Mouse (Mus musculus) ES-Bruce4 (cell line): Measurements from ENCODE around the gene Kcnk16. TPM values are rescaled to one million over a fixed set of nuclear protein-coding genes. Genes with fewer than 3 reads are reported as not detected.

Experiments used
- H3K27ac ChIP-seq: 2 replicates; pipeline ENCODE4 v1.5.1; 2012; ENCODE audit warnings: low read length, inconsistent platforms; ENCODE audit not compliant: insufficient read depth
- H3K27me3 ChIP-seq: 2 replicates; pipeline ENCODE4 v1.6.1; 2012; ENCODE audit warnings: mild to moderate bottlenecking, low read length, inconsistent platforms; ENCODE audit not compliant: control insufficient read depth, poor library complexity, insufficient read depth, severe bottlenecking
- H3K36me3 ChIP-seq: 2 replicates; pipeline ENCODE4 v1.6.1; 2012; ENCODE audit warnings: inconsistent platforms, mild to moderate bottlenecking, low read length, moderate library complexity; ENCODE audit not compliant: control insufficient read depth, poor library complexity, insufficient read depth, severe bottlenecking
- H3K4me1 ChIP-seq: one replicate; pipeline ENCODE4 v1.8.1; 2011; ENCODE audit warnings: low read length; ENCODE audit not compliant: control insufficient read depth, insufficient read depth
- H3K4me3 ChIP-seq: 2 replicates; pipeline ENCODE4 v1.5.1; 2011; ENCODE audit warnings: low read depth, mild to moderate bottlenecking, low read length
- H3K9ac ChIP-seq: 2 replicates; pipeline ENCODE4 v1.6.1; 2012; ENCODE audit warnings: low read depth, mild to moderate bottlenecking, inconsistent platforms; ENCODE audit not compliant: poor library complexity, severe bottlenecking
- H3K9me3 ChIP-seq: replicated peaks from 2 replicates; pipeline ENCODE4 v1.6.1; 2012; ENCODE audit warnings: mild to moderate bottlenecking, low read length, inconsistent platforms; ENCODE audit not compliant: control insufficient read depth, poor library complexity, insufficient read depth, severe bottlenecking
- CTCF ChIP-seq: IDR thresholded peaks from one replicate; pipeline ENCODE4 v1.8.1; 2011; ENCODE audit warnings: low read depth, low read length
- EP300 ChIP-seq: IDR thresholded peaks from 2 replicates; pipeline ENCODE4 v1.6.1; 2011; ENCODE audit warnings: low read depth, low read length; ENCODE audit not compliant: insufficient read depth
- POLR2A ChIP-seq: IDR thresholded peaks from one replicate; pipeline ENCODE4 v1.8.1; 2011; ENCODE audit warnings: low read length; ENCODE audit not compliant: insufficient read depth
- polyA plus RNA-seq: library from polyadenylated mRNA; stranded (reverse); fragments of >200 nt; gene quantifications from 2 replicates; pipeline ENCODE4 v1.2.4, GENCODE M21; 2011; ENCODE audit warnings: low read depth; ENCODE audit not compliant: missing spikeins, insufficient read depth, insufficient read length

The Kcnk16 gene
- polyA plus RNA-seq, 1 experiment, result not detected

- no peak overlapping the region for H3K9ac ChIP-seq
- H3K36me3 ChIP-seq, result no peaks in the 10 kb centered on the region
- TF ChIP-seq EP300 (0 out of 2 replicates have a peak, but pooled peaks have one; percentile 4), POLR2A (no peak)
- H3K4me3 ChIP-seq, result no peak overlapping the region
- peaks cover 10% of the 10 kb centered on the region for H3K4me1 ChIP-seq
- H3K27me3 ChIP-seq, result no peaks in the 10 kb centered on the region
- no peaks in the 10 kb centered on the region for H3K9me3 ChIP-seq
- H3K27ac ChIP-seq, result peak overlapping the region; percentile 71
These were observed 47.9 kb downstream of the Kcnk16 start for GRCm38 (mm10) chr14:20221083-20221482.

GRCm38 (mm10) chr14:20219849-20220248, 49.1 kb downstream of the Kcnk16 start:
- H3K27ac ChIP-seq, result peak overlapping the region; percentile 39; the same call in 1 of the 2 replicates
- no peak for TF ChIP-seq POLR2A
- peak; percentile 70; the same call in 1 of the 2 replicates for TF ChIP-seq EP300
- no peaks in the 10 kb centered on the region for H3K36me3 ChIP-seq
- H3K9ac ChIP-seq, result no peak overlapping the region
- no peaks in the 10 kb centered on the region for H3K9me3 ChIP-seq
- no peaks in the 10 kb centered on the region for H3K27me3 ChIP-seq
- peaks cover 15% of the 10 kb centered on the region for H3K4me1 ChIP-seq
- peak overlapping the region; percentile 39 for H3K4me3 ChIP-seq

- Histone ChIP-seq H3K9me3 (no peaks in the 10 kb centered on the region), H3K27me3 (no peaks in the 10 kb centered on the region), H3K9ac (no peak overlapping the region), H3K27ac (peak overlapping the region; percentile 96), H3K4me3 (peak overlapping the region; percentile 48; the same call in 1 of the 2 replicates), H3K4me1 (peaks cover 20% of the 10 kb centered on the region), H3K36me3 (no peaks in the 10 kb centered on the region)
- TF ChIP-seq POLR2A (no peak), EP300 (peak; percentile 80), CTCF (no peak)
These were observed 51.6 kb downstream of the Kcnk16 start for GRCm38 (mm10) chr14:20217299-20217864.

- Histone ChIP-seq H3K4me3 (no peak overlapping the region), H3K9me3 (no peaks in the 10 kb centered on the region), H3K27me3 (no peaks in the 10 kb centered on the region), H3K36me3 (no peaks in the 10 kb centered on the region), H3K9ac (no peak overlapping the region), H3K27ac (peak overlapping the region; percentile 95), H3K4me1 (peaks cover 21% of the 10 kb centered on the region)
- TF ChIP-seq EP300, result peak; percentile 85
- TF ChIP-seq POLR2A, result no peak
These were observed 52.3 kb downstream of the Kcnk16 start for GRCm38 (mm10) chr14:20216561-20217298.

- peaks cover 22% of the 10 kb centered on the region for H3K4me1 ChIP-seq
- H3K27me3 ChIP-seq, result no peaks in the 10 kb centered on the region
- H3K4me3 ChIP-seq, result no peak overlapping the region
- TF ChIP-seq POLR2A, result no peak
- TF ChIP-seq EP300, result 0 out of 2 replicates have a peak, but pooled peaks have one; percentile 2
- H3K36me3 ChIP-seq, result no peaks in the 10 kb centered on the region
- H3K9me3 ChIP-seq, result no peaks in the 10 kb centered on the region
- H3K9ac ChIP-seq, result no peak overlapping the region
- peak overlapping the region; percentile 95 for H3K27ac ChIP-seq
These were observed 53.2 kb downstream of the Kcnk16 start for GRCm38 (mm10) chr14:20215826-20216225.

- H3K4me1 ChIP-seq, result peaks cover 13% of the 10 kb centered on the region
- H3K9ac ChIP-seq, result no peak overlapping the region
- no peak overlapping the region for H3K4me3 ChIP-seq
- no peaks in the 10 kb centered on the region for H3K36me3 ChIP-seq
- no peaks in the 10 kb centered on the region for H3K27me3 ChIP-seq
- no peaks in the 10 kb centered on the region for H3K9me3 ChIP-seq
- H3K27ac ChIP-seq, result no peak overlapping the region
- TF ChIP-seq EP300 (no peak), CTCF (no peak), POLR2A (no peak)
These were observed 54.9 kb downstream of the Kcnk16 start for GRCm38 (mm10) chr14:20214125-20214524.
